Mouse (Mus musculus) intestine, postnatal 0 days (tissue): ENCODE data around the gene Myo5a. TPM values are rescaled to one million over a fixed set of nuclear protein-coding genes. Genes with fewer than 3 reads are reported as not detected.
"Not testable (repeated sequence)": the region's sequence is repeated elsewhere in the genome, so short reads cannot be mapped to it uniquely, and the experiment has no call there.

Experiments used
- ATAC-seq: fragments of 200-750 bp; cut with Nextera tagmentation; 2 replicates; pipeline ENCODE4 v1.8.0; 2017; ENCODE audit warnings: mild to moderate bottlenecking, moderate TSS enrichment, moderate library complexity
- H3K27ac ChIP-seq: fragments of 300-500 bp; sonication (generic); 2 replicates; pipeline ENCODE4 v1.5.1; 2014; ENCODE audit warnings: mild to moderate bottlenecking, low read depth, low read length, moderate library complexity
- H3K27me3 ChIP-seq: fragments of 300-500 bp; sonication (generic); replicated peaks from 2 replicates; pipeline ENCODE4 v1.6.1; 2014; ENCODE audit warnings: low read length, mixed read lengths; ENCODE audit not compliant: control insufficient read depth, insufficient read depth
- H3K36me3 ChIP-seq: fragments of 300-500 bp; sonication (generic); 2 replicates; pipeline ENCODE4 v1.6.1; 2014; ENCODE audit warnings: mild to moderate bottlenecking, moderate library complexity; ENCODE audit not compliant: control insufficient read depth, insufficient read depth
- H3K4me1 ChIP-seq: fragments of 300-500 bp; sonication (generic); replicated peaks from 2 replicates; pipeline ENCODE4 v1.6.1; 2014; ENCODE audit warnings: antibody characterized with exemption, low read length, mixed read lengths; ENCODE audit not compliant: control insufficient read depth, insufficient read depth
- H3K4me2 ChIP-seq: fragments of 300-500 bp; sonication (generic); replicated peaks from 2 replicates; pipeline ENCODE4 v1.6.1; 2014; ENCODE audit warnings: low read depth, mild to moderate bottlenecking, moderate library complexity
- H3K4me3 ChIP-seq: fragments of 300-500 bp; sonication (generic); 2 replicates; pipeline ENCODE4 v1.5.1; 2014; ENCODE audit warnings: low read depth, low read length
- H3K9ac ChIP-seq: fragments of 300-500 bp; sonication (generic); 2 replicates; pipeline ENCODE4 v1.6.1; 2014; ENCODE audit warnings: mild to moderate bottlenecking, low read depth, low read length
- H3K9me3 ChIP-seq: fragments of 300-500 bp; sonication (generic); 2 replicates; pipeline ENCODE4 v1.6.1; 2016; ENCODE audit warnings: mixed run types; ENCODE audit not compliant: control insufficient read depth
- CTCF ChIP-seq: sonication (generic); IDR thresholded peaks from 2 replicates; pipeline ENCODE4 v1.5.1; 2016; ENCODE audit warnings: low read depth, mild to moderate bottlenecking, control low read depth, antibody characterized with exemption, moderate library complexity
- WGBS: fragments of 180-500 bp; shearing (Covaris S2); extraction: QIAGEN DNeasy Blood & Tissue Kit; methylation state at CpG from one replicate; pipeline ENCODE4 v1.1.7; 2014; 5-methylcytosine and 5-hydroxymethylcytosine counted together
- polyA plus RNA-seq: library from polyadenylated mRNA; unstranded; fragments of >200 nt; fragmentation: Nextera tagmentation; extraction: Ambion mirVana; gene quantifications from 2 replicates; pipeline ENCODE4 v1.2.1, GENCODE M21; 2015

Myo5a gene
- polyA plus RNA-seq, 1 experiment from 2014 or later = 3.1 TPM

- WGBS = 70% methylated on average over 4 of the region's 4 CpGs
Measured at GRCm38 (mm10) chr9:75244527-75244926, 173.7 kb downstream of the Myo5a start.

GRCm38 (mm10) chr9:75246080-75246930, 175.5 kb downstream of the Myo5a start:
- no peak overlapping the region for H3K4me3 ChIP-seq
- no peak for TF ChIP-seq CTCF
- no peak overlapping the region for H3K4me2 ChIP-seq
- no peaks in the 10 kb centered on the region for H3K27me3 ChIP-seq
- no peak for ATAC-seq
- no peaks in the 10 kb centered on the region for H3K4me1 ChIP-seq
- no peak overlapping the region for H3K27ac ChIP-seq
- no peaks in the 10 kb centered on the region for H3K9me3 ChIP-seq
- no peaks in the 10 kb centered on the region for H3K36me3 ChIP-seq
- 89% methylated on average over 13 of the region's 13 CpGs for WGBS
- H3K9ac ChIP-seq = no peak overlapping the region

More at GRCm38 (mm10) chr9:75244527-75244926, 173.7 kb downstream of the Myo5a start:
- H3K4me3 ChIP-seq = no peak overlapping the region
- H3K36me3 ChIP-seq = no peaks in the 10 kb centered on the region
- no peaks in the 10 kb centered on the region for H3K4me1 ChIP-seq
- no peaks in the 10 kb centered on the region for H3K27me3 ChIP-seq
- ATAC-seq = no peak
- H3K27ac ChIP-seq = no peak overlapping the region
- H3K9ac ChIP-seq = no peak overlapping the region
- no peak overlapping the region for H3K4me2 ChIP-seq
- TF ChIP-seq CTCF = peak; percentile 38
- H3K9me3 ChIP-seq = no peaks in the 10 kb centered on the region

GRCm38 (mm10) chr9:75247870-75248269, 177.1 kb downstream of the Myo5a start:
- ATAC-seq = no peak
- Histone ChIP-seq H3K4me2 (no peak overlapping the region), H3K4me3 (no peak overlapping the region), H3K4me1 (no peaks in the 10 kb centered on the region), H3K36me3 (no peaks in the 10 kb centered on the region), H3K27me3 (no peaks in the 10 kb centered on the region), H3K27ac (no peak overlapping the region), H3K9me3 (no peaks in the 10 kb centered on the region), H3K9ac (no peak overlapping the region)
- no peak for TF ChIP-seq CTCF
- WGBS = 78% methylated on average over 6 of the region's 6 CpGs

- H3K4me1 ChIP-seq = no peaks in the 10 kb centered on the region
- H3K36me3 ChIP-seq = no peaks in the 10 kb centered on the region
- no peaks in the 10 kb centered on the region for H3K27me3 ChIP-seq
- H3K4me3 ChIP-seq = no peak overlapping the region
- H3K27ac ChIP-seq = no peak overlapping the region
- WGBS = 75% methylated on average over 1 of the region's 1 CpGs
- TF ChIP-seq CTCF = no peak
- peak; percentile 48 for ATAC-seq
- H3K9me3 ChIP-seq = no peaks in the 10 kb centered on the region
- no peak overlapping the region for H3K4me2 ChIP-seq
- H3K9ac ChIP-seq = no peak overlapping the region
Measured at GRCm38 (mm10) chr9:75248359-75248758, 177.5 kb downstream of the Myo5a start.

GRCm38 (mm10) chr9:75248874-75249273, 178.1 kb downstream of the Myo5a start:
- no peak overlapping the region for H3K4me2 ChIP-seq
- no peak for ATAC-seq
- no peak overlapping the region for H3K4me3 ChIP-seq
- no peaks in the 10 kb centered on the region for H3K27me3 ChIP-seq
- no peaks in the 10 kb centered on the region for H3K9me3 ChIP-seq
- no peak for TF ChIP-seq CTCF
- no peaks in the 10 kb centered on the region for H3K4me1 ChIP-seq
- no peak overlapping the region for H3K9ac ChIP-seq
- no peaks in the 10 kb centered on the region for H3K36me3 ChIP-seq
- H3K27ac ChIP-seq = no peak overlapping the region

GRCm38 (mm10) chr9:75253158-75253557, 182.3 kb downstream of the Myo5a start:
- not testable (repeated sequence) for H3K4me1 ChIP-seq, H3K27me3 ChIP-seq, H3K9ac ChIP-seq, H3K4me3 ChIP-seq, H3K9me3 ChIP-seq, H3K27ac ChIP-seq, H3K4me2 ChIP-seq, H3K36me3 ChIP-seq, ATAC-seq
- 74% methylated on average over 6 of the region's 6 CpGs for WGBS
